Mouse (Mus musculus) embryonic facial prominence, embryonic 11.5 days (tissue): ENCODE measurements around the gene Hpse. TPM values are rescaled to one million over a fixed set of nuclear protein-coding genes. Genes with fewer than 3 reads are reported as not detected.

Source experiments
- ATAC-seq: fragments of 200-750 bp; cut with Nextera tagmentation; replicated peaks from 2 replicates; pipeline ENCODE4 v1.8.0; 2017; ENCODE audit warnings: low read depth; ENCODE audit not compliant: insufficient number of reproducible peaks, low FRiP score, low TSS enrichment
- DNase-seq: peaks from one replicate; pipeline ENCODE4 v3.0.0-alpha.2; 2015; ENCODE audit warnings: low spot score
- H3K27ac ChIP-seq: fragments of 300-500 bp; sonication (generic); replicated peaks from 2 replicates; pipeline ENCODE4 v1.5.1; 2014; ENCODE audit warnings: mild to moderate bottlenecking, low read depth, low read length, control low read depth
- H3K27me3 ChIP-seq: fragments of 300-500 bp; sonication (generic); 2 replicates; pipeline ENCODE4 v1.6.1; 2014; ENCODE audit warnings: mild to moderate bottlenecking, low read length, moderate library complexity, mixed read lengths; ENCODE audit not compliant: control insufficient read depth, insufficient read depth
- H3K36me3 ChIP-seq: fragments of 300-500 bp; sonication (generic); replicated peaks from 2 replicates; pipeline ENCODE4 v1.6.1; 2014; ENCODE audit warnings: low read depth, mild to moderate bottlenecking, low read length, moderate library complexity, mixed read lengths; ENCODE audit not compliant: control insufficient read depth, insufficient read depth
- H3K4me1 ChIP-seq: fragments of 300-500 bp; sonication (generic); 2 replicates; pipeline ENCODE4 v1.6.1; 2014; ENCODE audit warnings: low read length, mixed read lengths; ENCODE audit not compliant: control insufficient read depth, insufficient read depth
- H3K4me2 ChIP-seq: fragments of 300-500 bp; sonication (generic); 2 replicates; pipeline ENCODE4 v1.6.1; 2014; ENCODE audit warnings: low read depth, mild to moderate bottlenecking, control low read depth, low read length, moderate library complexity
- H3K4me3 ChIP-seq: fragments of 300-500 bp; sonication (generic); 2 replicates; pipeline ENCODE4 v1.5.1; 2014; ENCODE audit warnings: low read depth, low read length, control low read depth
- H3K9ac ChIP-seq: fragments of 300-500 bp; sonication (generic); replicated peaks from 2 replicates; pipeline ENCODE4 v1.6.1; 2014; ENCODE audit warnings: mild to moderate bottlenecking, control low read depth, low read length
- H3K9me3 ChIP-seq: fragments of 300-500 bp; sonication (generic); replicated peaks from 2 replicates; pipeline ENCODE4 v1.6.1; 2016; ENCODE audit warnings: mild to moderate bottlenecking, low read length, inconsistent platforms, mixed read lengths; ENCODE audit not compliant: control insufficient read depth
- WGBS: fragments of 180-500 bp; shearing (Covaris S2); extraction: QIAGEN DNeasy Blood & Tissue Kit; methylation state at CpG from one replicate; pipeline ENCODE4 v1.1.7; 2014; 5-methylcytosine and 5-hydroxymethylcytosine counted together
- polyA plus RNA-seq: library from polyadenylated mRNA; unstranded; fragments of >200 nt; fragmentation: Nextera tagmentation; extraction: Ambion mirVana; gene quantifications from 2 replicates; pipeline ENCODE4 v1.2.1, GENCODE M21; 2014

Hpse gene
- polyA plus RNA-seq, 1 experiment from 2014 or later = 1.1 TPM

DNA sequence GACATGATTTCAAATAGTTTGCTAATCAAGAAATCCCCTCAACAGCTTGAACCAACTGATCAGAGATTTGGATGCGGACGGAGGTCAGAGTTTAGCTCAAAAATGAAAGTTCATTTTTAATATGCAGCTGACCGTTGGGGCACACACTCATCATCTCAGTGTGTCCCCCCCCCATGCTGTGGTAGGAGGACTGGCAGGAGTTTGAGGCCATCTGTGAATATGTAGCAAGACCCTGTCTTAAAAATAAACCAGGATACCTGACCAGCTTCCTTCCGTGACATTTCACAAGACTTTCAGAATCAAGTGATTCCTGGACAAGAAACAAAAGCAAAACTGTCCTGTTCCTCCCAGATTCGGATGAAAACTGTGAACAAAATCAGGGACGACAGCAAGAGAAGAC lies 10.5 kb downstream of the Hpse start:
- Histone ChIP-seq H3K9ac (no peak overlapping the region), H3K4me1 (no peaks in the 10 kb centered on the region), H3K27ac (no peak overlapping the region), H3K9me3 (no peaks in the 10 kb centered on the region), H3K4me3 (no peak overlapping the region), H3K27me3 (no peaks in the 10 kb centered on the region), H3K36me3 (no peaks in the 10 kb centered on the region), H3K4me2 (no peak overlapping the region)
- no peak for DNase-seq
- ATAC-seq = no peak
- 88% methylated on average over 6 of the region's 6 CpGs for WGBS

GRCm38 (mm10) chr5:100706675-100707074 lies 12.8 kb downstream of the Hpse start:
- Histone ChIP-seq H3K9me3 (no peaks in the 10 kb centered on the region), H3K4me1 (no peaks in the 10 kb centered on the region), H3K27ac (no peak overlapping the region), H3K4me3 (no peak overlapping the region), H3K9ac (no peak overlapping the region), H3K36me3 (no peaks in the 10 kb centered on the region), H3K4me2 (no peak overlapping the region), H3K27me3 (no peaks in the 10 kb centered on the region)
- WGBS = 72% methylated on average over 8 of the region's 8 CpGs
- ATAC-seq (no peak), DNase-seq (no peak)

- Histone ChIP-seq H3K36me3 (no peaks in the 10 kb centered on the region), H3K4me3 (no peak overlapping the region), H3K4me2 (no peak overlapping the region), H3K27ac (no peak overlapping the region), H3K9me3 (no peaks in the 10 kb centered on the region), H3K9ac (no peak overlapping the region), H3K27me3 (no peaks in the 10 kb centered on the region), H3K4me1 (no peaks in the 10 kb centered on the region)
- WGBS = 91% methylated on average over 2 of the region's 2 CpGs
- DNase-seq (no peak), ATAC-seq (no peak)
Measured at GRCm38 (mm10) chr5:100704272-100704671, 15.2 kb downstream of the Hpse start.

DNA sequence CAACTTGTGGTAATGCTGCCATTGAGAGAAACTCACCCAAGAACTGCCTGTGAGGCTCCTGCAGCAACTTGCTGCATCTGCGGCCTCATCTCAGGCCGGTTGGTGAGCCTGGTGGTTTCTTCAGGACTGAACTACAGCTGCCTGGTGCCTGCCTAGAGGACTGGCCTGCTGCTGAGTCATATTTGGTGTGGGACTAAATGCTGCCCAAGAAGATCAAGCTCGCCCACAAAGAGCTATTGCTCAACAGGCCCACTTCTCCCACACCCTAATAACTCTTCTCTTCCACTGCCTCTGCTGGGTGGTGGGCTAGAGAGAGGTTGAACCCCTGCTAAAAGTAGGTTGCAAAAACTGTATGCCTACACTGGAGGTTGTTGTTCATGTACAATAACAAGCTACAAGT lies 17.2 kb downstream of the Hpse start:
- ATAC-seq = no peak
- no peaks in the 10 kb centered on the region for H3K27me3 ChIP-seq
- H3K27ac ChIP-seq = no peak overlapping the region
- no peaks in the 10 kb centered on the region for H3K4me1 ChIP-seq
- 88% methylated on average over 3 of the region's 3 CpGs for WGBS
- no peak for DNase-seq
- H3K36me3 ChIP-seq = no peaks in the 10 kb centered on the region
- no peak overlapping the region for H3K4me3 ChIP-seq
- no peak overlapping the region for H3K4me2 ChIP-seq
- no peaks in the 10 kb centered on the region for H3K9me3 ChIP-seq
- no peak overlapping the region for H3K9ac ChIP-seq

- ATAC-seq = no peak
- H3K4me3 ChIP-seq = no peak overlapping the region
Measured at GRCm38 (mm10) chr5:100700861-100701620, 18.5 kb downstream of the Hpse start.

DNA sequence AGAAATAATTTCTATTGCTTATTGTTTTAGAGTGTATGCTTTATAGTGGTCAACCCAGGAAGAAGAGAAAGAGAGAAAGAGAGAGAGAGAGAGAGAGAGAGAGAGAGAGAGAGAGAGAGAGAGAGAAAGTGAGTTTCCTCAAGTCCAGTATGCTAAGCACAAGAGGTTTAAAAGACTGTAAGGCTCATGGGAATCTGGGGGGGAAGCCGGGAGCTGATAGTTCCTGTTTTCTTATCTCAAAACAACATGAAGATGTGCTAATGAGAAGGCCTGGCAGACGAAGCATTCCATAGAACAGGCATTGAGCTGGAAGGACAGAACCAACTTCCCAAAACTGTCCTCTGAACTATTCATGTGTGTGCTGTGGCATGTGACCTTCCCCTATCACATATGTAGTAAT lies 21.6 kb downstream of the Hpse start:
- Histone ChIP-seq H3K9me3 (no peaks in the 10 kb centered on the region), H3K4me2 (no peak overlapping the region), H3K4me3 (no peak overlapping the region), H3K4me1 (no peaks in the 10 kb centered on the region), H3K36me3 (no peaks in the 10 kb centered on the region), H3K27ac (no peak overlapping the region), H3K27me3 (no peaks in the 10 kb centered on the region), H3K9ac (no peak overlapping the region)
- no peak for DNase-seq
- no peak for ATAC-seq
- 85% methylated on average over 2 of the region's 2 CpGs for WGBS

More at GRCm38 (mm10) chr5:100700861-100701620, 18.5 kb downstream of the Hpse start:
- Histone ChIP-seq H3K27me3 (no peaks in the 10 kb centered on the region), H3K36me3 (no peaks in the 10 kb centered on the region), H3K27ac (no peak overlapping the region), H3K4me2 (no peak overlapping the region), H3K9ac (no peak overlapping the region), H3K9me3 (no peaks in the 10 kb centered on the region), H3K4me1 (no peaks in the 10 kb centered on the region)
- no peak for DNase-seq
- 81% methylated on average over 13 of the region's 13 CpGs for WGBS

GRCm38 (mm10) chr5:100697398-100697797 lies 22.1 kb downstream of the Hpse start:
- no peak overlapping the region for H3K4me2 ChIP-seq
- H3K4me3 ChIP-seq = no peak overlapping the region
- H3K36me3 ChIP-seq = no peaks in the 10 kb centered on the region
- H3K9me3 ChIP-seq = no peaks in the 10 kb centered on the region
- H3K27me3 ChIP-seq = no peaks in the 10 kb centered on the region
- H3K4me1 ChIP-seq = no peaks in the 10 kb centered on the region
- ATAC-seq (no peak), DNase-seq (no peak)
- H3K27ac ChIP-seq = no peak overlapping the region
- H3K9ac ChIP-seq = no peak overlapping the region
- 75% methylated on average over 2 of the region's 2 CpGs for WGBS

DNA sequence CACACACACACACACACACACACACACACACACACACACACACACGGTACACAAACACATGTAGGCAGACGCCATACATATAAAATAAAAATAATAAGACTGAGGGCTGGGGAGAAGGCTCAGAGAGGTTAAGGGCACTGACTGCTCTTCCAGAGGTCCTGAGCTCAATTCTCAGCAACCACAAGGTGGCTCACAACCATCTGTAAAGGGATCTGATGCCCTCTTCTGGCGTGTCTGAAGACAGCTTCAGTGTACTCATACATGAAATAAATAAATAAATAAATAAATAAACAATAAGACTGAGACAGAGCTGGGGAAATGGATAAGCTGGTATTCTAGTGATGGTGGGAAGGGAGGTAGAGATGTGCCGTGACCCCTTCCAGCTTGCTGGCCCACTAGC lies 33.9 kb downstream of the Hpse start:
- Histone ChIP-seq H3K9me3 (no peaks in the 10 kb centered on the region), H3K27ac (no peak overlapping the region), H3K4me3 (no peak overlapping the region), H3K4me1 (no peaks in the 10 kb centered on the region), H3K9ac (no peak overlapping the region), H3K36me3 (no peaks in the 10 kb centered on the region), H3K4me2 (no peak overlapping the region), H3K27me3 (no peaks in the 10 kb centered on the region)
- 66% methylated on average over 4 of the region's 4 CpGs for WGBS
- ATAC-seq (no peak), DNase-seq (no peak)
